Mouse (Mus musculus): Measurements from ENCODE around the gene Dennd5a.

The Dennd5a gene

DNA sequence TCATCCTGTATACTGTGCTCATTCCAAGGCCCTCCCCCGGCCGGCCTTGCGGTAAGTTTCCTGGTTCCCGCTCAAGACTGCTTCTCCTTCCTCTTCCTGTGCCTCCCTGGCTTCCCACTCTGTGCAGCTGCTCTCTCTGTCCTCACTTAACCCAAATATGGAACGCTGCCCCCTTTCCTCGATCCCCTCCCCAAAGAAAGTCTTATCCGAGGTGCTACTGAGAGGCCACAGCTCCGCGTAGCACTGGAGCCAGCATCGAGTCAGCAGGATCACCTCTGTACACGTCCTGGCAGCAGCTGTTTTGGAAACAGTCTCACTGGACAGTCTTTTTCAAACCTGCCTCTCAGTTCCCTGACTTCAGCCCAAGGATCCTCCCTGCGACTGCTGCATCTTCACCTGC is 81.1 kb downstream of the Dennd5a start:
- peak in 1 of 2 experiments; percentile 24 for DNase-seq

DNA sequence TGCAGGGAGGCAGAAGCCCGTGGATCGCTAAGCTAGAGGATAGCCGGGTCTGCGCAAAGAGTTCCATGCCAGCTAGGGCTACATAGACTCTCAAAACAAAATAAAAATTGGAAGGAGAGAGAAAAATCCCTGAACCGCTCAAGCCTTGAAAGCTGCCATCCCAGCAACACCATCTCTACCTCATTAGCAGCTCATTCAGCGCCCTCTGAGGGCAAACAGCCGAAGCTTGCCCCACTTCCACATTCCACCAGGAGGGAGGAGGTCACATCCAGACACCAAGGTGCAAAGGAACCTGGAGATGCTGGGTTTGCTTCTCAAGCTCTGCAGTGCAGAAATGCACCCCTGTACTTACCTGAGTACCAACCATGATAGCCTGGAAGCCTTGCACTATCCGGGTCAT is 84.2 kb downstream of the Dennd5a start:
- DNase-seq: no peak

DNA sequence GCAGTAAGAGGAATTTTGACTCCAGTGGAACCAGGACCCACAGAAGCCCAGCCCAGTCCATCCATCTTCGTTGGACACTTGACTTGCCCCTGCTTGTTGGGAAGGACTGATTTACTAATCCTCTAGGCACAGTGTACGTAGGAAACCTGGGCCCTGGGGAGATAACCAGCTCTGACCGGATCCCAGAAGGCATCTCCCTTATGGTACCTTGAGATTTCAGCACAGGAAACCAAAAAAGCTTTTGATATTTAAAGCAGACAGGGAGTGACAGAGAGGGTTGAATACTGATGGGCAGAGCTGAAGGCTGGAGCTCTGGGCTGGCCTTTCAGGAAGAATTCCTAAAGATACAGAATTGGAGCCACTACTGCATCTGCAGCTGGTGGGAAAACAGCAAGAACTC is 84.7 kb downstream of the Dennd5a start:
- DNase-seq: no peak

DNA sequence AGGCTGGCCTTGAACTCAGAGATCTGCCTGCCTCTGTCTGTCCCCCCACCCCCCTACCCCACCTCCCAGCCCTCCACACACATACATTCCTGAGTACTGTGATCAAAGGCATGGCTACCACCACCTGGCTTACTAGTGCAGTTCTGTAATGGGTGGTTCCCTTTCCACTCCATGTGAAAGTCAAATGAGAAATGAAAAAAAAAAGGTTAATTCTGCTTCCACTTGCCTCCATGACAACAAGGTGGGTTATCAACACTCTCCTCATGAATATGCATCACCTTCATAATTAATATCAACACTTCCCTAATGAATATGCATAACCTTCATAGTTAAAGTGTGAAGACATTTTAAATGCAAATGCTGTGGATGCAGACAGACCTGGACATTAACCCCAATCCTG is 85.2 kb downstream of the Dennd5a start:
- DNase-seq: no peak

DNA sequence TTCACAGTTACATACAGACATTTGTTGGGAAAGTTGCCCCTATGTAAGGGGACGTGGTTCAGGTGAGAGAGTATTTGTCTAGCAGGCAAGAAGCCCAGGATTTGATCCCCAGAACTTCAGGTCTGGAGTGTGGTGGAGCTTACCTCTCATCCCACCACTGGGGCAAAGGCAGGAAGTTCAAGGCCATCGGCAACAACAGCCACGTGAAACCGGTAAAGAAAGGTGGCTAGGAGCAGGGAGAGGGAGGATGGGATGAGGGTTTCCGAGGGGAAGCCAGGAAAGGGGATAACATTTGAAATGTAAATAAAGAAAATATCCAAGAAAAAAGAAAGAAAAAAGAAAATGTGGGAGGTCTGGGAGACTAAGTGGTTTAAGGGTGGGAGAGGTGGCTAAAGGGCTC is 87.1 kb downstream of the Dennd5a start:
- no peak for DNase-seq

DNA sequence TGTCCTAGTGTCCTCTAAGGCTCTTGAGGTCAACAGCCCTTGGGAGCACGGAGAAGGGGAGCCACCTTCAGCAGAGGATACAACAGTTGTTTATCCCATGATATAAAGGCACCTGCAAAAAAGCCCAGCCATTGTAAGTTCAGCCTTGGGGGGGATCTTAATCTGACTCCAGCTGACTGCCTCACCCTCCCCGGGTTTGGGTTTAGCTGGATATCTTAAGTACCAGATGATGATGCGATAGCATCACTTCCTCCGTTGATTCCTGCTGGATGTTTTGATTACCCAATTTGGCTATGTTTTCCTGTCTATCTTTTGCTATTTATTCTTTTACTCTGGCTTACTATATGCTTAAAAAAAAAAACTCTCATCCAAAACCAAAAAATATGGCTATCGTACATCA is 89.0 kb downstream of the Dennd5a start:
- no peak for DNase-seq

DNA sequence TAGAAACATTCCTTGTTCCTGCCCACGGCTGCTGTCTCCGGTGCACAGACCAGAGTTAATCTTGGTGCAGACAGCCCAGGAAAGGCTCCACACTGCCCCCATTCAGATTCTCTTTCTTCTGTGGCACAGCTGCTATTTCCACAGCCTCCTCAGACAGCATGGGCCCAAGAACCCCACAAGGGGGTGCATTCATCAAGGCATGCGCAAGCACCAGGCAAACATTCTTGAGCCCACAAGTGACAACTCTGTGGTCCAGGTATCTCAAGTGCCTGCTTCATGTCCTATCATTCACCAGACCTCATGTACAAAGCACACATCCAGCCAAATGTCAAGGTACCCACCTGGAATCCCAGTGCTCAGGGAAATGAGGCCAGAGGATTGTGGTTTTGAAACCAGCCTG is 91.8 kb downstream of the Dennd5a start:
- no peak for DNase-seq

DNA sequence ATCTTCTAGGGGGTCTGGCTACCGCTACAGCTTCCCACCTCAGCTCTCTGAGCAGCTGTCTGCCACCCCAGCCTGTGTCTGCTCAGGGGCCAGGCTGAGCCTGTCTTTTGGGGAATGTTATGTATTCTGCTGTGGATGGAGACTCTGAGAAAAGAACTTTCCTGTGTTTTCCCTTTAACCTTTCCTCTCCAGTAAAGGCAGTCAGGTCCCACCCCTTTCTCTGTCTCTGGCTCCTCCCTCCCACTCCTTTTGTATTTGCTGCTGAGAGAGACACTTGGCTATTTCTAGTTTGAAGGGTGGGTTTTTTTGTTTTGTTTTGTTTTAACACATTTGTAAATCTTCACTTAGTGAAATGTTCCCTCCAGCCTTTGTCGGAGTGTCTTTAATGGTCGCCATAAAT is 93.6 kb downstream of the Dennd5a start:
- no peak for DNase-seq

DNA sequence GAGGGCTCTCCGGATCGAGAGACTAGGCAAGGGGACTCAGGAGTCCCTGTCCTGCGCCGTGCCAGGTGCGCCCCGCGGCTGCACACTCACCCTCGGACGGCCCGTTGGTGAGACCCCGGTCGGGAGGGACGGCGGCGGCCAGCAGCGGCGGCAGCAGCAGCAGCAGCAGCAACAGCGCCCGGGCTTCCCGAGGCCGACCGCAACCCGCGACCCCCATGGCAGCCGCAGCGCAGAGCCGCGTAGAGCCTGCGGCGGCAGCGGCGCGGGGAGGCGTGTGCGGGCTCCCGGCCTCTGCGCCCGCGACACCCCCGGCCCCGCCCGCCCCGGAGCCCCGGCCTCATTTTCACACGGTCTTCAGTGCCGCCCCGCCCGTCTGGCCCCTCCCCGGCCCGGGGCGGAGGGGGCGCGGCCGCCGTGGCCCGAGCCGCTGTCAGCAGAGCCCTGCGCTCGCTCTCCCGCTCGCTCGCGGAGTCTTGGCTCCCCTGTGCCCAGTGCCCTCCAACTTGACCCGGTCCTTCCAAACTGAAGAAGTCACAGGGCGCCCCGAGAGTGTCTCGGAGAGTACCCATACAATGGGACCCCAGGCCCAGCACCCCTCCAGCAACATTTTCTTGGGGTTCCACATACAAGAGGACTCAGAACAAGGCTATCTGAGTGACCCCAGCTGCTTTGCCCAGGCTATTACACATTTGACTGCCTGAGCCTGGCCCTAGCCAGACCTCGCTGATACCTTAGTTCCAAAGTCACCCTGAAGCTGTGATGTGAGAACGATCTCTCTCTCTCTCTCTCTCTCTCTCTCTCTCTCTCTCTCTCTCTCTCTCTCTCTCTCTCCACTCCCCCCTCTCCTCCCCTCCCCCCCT is 94.7 kb downstream of the Dennd5a start, which contains the start of gene Scube2:
Gene Scube2 (minus strand): TSS at position 310 of the 860 bp plus-strand sequence.
- peak in 1 of 2 experiments; percentile 34 for DNase-seq

DNA sequence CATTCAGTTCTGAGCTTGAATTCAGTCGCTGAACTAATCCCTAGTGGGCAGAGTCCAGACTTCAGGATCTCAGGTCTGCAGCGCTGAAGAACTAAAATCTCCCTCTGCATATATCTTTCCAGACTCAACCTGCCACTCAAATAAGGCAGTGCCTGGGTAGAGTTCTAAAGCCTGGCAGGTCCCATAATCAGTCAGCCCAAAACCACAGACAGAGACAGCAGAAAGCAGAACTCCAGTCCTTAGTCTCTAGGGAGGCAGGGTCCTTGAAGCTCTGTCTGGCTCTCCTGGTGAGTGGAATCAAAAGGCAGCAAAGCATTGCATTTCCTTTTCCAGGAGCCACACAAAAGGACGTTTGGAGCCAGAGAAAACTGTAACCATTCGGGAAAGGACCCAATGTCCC is 96.7 kb downstream of the Dennd5a start:
- no peak for DNase-seq

DNA sequence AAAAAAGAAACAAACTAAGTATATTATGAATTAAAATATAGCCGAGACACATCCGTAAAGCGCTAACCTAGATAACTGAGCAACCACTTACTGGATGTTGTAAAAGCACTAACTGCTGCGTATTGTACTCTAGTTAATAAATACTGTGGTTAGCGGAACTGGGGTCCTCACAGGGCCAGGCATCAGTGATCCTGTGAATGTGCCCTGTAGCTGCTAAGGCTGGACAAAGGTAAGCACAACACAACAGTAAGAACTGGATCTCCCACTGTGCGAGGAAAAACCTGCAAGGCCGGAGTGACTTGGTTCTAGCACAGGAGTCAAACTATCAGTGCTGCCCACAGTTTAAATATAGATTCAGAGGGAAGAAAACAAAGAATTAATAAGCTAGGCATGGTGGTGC is 100.1 kb downstream of the Dennd5a start:
- DNase-seq: no peak

DNA sequence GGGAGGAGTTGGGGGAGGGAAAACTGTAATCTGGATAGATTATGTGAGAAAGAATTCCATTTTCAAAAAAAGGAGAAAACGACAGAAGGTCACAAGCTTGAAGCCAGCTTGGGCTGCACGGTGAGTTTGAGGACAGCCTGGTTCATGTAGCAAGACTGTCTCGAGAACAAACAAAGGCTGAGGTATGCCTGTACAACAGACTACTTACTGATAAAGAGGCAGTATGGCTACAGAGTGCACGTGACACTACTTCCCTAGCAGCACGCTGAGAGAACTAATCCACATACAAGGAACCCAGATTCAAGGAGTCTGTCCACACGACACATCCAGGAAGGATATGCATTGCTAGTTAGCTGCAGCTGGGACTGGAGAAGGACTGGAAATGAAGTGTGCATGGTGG is 100.9 kb downstream of the Dennd5a start:
- no peak for DNase-seq

DNA sequence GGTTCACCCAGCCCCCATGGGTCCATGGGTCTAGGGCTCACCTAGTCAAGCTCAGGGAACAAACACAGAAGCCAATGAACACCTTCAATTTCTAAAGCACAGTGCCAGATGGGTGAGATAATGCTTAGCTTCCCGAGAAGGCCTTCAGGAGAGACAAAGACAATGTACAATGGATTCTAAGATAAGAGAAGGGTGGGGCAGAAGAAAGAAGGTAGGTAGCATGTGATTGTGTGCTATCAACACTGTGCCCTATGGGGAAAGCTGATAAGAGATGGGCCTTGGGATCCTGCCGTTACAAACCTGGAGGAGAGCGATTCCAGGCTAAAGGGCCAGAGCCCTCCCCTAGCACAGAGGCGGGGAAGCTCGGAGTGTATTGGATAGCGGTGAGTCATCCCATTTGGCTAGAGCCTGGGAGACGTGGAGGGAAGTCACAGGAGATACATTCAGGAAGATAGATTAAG is 107.5 kb downstream of the Dennd5a start:
- DNase-seq: no peak

DNA sequence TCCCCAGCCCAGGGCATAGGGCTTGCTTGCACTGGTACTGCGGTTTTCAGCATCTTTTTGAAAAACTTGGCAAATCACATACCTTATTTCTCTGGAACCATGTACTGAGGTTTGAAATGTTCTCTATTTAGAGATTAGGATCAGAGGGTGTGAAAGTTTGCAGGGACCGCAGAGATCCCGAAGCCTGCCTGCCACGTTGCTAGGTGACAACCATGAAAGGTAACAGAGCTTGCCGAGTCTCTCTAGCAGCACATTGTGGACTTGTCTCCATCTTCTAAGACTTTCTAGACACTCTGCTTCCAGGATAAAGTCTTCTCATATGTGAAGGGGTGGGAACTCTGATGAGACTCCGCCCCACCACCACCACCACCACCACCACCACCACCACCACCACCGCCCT is 108.3 kb downstream of the Dennd5a start:
- DNase-seq: no peak

DNA sequence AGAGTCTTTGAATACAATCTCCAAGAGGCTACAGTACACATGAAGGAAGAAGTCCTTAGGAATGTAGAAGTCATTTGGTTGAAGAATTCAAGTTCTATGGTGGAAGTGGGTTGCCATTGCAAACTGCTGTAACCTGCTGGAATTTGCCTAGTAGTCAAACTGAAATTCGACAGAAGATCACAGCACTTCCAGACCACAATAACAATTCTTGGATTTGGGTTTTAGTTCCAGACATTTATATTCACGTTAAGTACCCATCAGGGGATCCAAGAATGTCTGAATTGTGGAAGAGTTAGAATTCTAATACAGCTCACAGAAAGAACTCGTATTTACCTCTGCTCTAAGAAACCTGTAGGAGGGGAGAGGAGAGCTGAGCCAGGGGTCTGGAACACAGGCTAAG is 109.7 kb downstream of the Dennd5a start:
- no peak for DNase-seq

DNA sequence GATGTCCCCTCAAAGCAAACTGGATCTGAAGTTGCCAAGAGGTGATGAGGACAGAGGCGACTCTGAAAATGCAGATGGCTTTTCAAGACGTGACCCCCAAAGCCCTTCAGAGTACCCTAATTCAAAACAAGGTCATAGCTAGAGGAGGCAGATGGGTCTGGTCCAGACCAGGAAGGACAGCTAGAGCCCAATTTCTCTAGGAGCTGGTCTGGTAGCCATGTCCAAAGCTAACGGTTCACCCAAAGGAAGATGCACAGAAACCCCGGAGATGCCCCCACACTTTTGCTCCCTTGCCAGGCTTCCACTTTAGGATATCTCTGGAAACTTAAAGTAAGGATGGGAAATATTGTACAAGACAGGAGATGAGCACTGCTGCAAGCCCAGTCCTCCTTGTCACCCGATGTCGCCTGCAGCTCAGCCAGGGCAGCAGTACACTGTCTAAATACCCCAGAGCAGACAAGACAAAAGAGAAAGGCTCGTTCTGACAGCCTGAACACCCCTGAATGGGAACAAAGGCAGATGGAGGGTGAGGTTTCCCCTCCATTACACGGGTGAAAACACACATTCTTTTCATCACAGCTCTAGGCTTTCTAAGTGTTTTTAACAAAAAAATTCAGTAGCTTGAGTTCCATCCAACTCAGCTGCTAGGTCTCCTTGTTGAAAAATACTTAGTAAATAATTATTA is 110.4 kb downstream of the Dennd5a start:
- no peak for DNase-seq

DNA sequence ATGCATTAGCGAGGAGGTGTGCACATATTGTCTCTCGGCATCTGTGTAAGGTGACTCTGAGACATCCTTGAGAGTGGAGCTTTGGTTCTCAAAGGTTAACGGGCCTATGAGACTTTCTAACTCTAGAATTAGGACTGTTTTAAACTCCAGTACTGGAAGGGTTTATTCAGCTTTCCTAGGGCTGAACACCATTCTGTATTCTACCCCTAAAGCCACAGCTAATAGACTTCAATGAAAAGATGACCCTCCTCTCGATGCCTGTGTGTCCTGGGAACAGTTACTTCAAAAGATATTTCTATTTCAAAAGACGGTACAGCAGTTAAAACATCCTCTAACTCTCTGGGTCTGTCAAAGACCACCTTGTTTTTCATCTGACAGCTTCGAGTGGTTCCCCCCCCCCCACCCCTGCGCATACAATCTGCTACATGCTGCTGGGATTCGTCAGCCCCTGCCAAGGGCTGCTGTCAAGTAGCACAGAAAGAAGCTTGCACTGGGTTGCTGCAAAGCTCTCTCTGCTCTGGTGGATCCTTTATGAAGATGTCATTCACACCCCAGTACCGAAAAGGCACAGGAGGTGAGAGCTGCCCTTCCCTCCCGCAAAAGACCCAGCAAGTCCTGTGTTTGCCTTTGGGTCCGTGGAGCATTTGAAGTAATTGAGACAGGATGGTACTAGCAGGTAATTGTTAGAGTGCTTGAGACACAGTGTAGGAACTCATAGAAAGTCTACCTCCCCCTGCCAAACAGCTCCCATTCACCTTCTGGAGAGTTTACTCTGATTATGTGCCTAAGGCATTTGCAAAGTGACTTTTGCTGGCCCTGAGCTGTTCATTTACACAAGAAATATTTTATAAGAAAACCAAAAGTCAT is 111.2 kb downstream of the Dennd5a start:
- DNase-seq: no peak

DNA sequence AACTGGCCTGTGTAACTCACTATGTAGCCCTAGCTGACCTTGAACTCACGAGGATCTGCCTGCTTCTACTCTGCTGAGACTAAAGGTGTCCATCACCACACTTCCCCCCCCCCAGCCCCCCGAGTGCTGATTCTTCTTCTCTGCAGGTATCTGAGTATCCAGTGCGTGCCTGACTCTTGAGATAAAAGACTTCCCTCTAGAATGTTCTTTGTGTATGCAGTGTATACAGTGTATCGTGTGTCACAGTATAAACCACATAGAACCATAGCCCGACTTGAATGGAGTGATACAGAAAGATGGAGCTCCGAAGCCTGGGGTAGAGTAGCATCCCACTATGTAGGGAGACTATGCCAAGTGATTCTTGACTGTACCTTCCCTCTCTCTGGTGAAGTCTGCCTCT is 116.2 kb downstream of the Dennd5a start:
- no peak for DNase-seq
